Mouse (Mus musculus): ENCODE results near the gene Sepsecs. TPM values are rescaled to one million over a fixed set of nuclear protein-coding genes. Genes with fewer than 3 reads are reported as not detected.

The Sepsecs gene
- polyA plus RNA-seq, 1 experiment: 9.9 TPM

DNA sequence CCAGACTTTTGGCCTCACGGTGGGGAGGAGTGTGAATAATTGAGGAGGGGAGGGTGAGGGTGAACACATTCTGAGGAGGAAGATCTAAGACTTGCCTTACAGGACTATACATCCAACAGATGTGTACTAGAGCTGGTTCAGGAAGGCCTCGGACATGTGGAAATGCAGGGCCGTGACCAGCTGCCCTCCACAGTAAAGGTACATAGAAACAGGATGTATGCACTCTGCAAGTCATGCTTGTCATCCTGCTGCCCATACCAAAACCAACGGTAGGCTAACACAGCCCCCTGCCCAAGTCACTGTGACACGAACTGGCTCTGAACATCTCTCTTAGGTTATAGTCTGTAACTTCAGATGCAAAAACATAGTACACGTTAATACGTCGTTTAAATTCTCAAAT lies 30.6 kb downstream of the Sepsecs start:
- no peak overlapping the region for H3K4me3 ChIP-seq (replicated peaks; ENCODE audit: insufficient read depth, low read depth, low read length)
- H3K27me3 ChIP-seq (ENCODE audit: control insufficient read depth, insufficient read depth, low read length): no peaks in the 10 kb centered on the region
- TF ChIP-seq CTCF (IDR thresholded peaks at IDR 0.05; ENCODE audit: borderline replicate concordance, insufficient read depth, low read depth, low read length): no peak
- TF ChIP-seq POLR2A (IDR thresholded peaks at IDR 0.05; ENCODE audit: borderline replicate concordance, insufficient read depth, low read length): no peak
- DNase-seq: no peak
- H3K4me1 ChIP-seq (ENCODE audit: control insufficient read depth, insufficient read depth, low read length): no peaks in the 10 kb centered on the region; the same call in none of the 2 replicates
- WGBS: 85% methylated on average over 8 of the region's 8 CpGs
- no peak overlapping the region for H3K27ac ChIP-seq (ENCODE audit: insufficient read depth, low read length)

DNA sequence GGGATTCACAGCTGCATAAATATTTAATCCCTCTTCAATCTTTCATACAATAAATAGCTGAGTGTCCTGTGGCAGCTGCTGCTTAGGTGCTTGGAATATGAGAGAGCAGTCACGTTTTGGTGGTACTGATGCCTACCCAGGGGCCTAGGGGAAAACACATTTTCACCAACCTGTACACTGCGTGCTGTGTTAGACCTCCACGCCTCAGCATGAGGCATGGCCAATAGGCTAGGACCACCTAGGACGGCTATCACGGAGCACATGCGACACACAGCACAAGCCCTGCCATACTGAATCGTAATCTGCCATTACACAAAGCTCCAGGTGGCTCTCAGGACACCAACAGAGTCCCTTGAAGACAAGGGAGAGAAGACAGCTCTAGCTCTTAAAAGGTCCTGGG lies 31.5 kb downstream of the Sepsecs start:
- TF ChIP-seq CTCF (IDR thresholded peaks at IDR 0.05; ENCODE audit: borderline replicate concordance, insufficient read depth, low read depth, low read length) (no peak), POLR2A (IDR thresholded peaks at IDR 0.05; ENCODE audit: borderline replicate concordance, insufficient read depth, low read length) (no peak)
- H3K4me1 ChIP-seq (ENCODE audit: control insufficient read depth, insufficient read depth, low read length): no peaks in the 10 kb centered on the region; the same call in none of the 2 replicates
- no peak for DNase-seq
- H3K27ac ChIP-seq (ENCODE audit: insufficient read depth, low read length): no peak overlapping the region
- 84% methylated on average over 7 of the region's 7 CpGs for WGBS
- no peaks in the 10 kb centered on the region for H3K27me3 ChIP-seq (ENCODE audit: control insufficient read depth, insufficient read depth, low read length)
- H3K4me3 ChIP-seq (replicated peaks; ENCODE audit: insufficient read depth, low read depth, low read length): no peak overlapping the region

DNA sequence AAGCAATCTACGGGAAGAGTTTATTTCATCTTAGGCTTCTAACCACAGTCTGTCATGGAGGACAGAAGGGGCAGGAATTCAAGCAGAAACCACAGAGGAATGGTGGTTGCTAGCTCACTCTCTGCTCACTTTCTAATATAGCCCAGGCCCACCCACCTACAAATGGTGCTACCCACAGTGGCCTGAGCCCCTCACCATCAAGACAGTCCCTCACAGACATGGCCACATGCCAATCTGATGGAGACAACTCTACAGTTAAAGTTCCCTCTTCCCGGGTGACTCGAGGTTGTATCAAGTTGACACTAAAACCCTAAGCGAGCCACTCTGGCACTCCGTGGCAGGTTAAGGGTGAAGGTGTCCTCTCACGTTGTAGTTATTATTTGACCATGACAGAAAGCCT lies 32.6 kb downstream of the Sepsecs start:
- 93% methylated on average over 6 of the region's 6 CpGs for WGBS

DNA sequence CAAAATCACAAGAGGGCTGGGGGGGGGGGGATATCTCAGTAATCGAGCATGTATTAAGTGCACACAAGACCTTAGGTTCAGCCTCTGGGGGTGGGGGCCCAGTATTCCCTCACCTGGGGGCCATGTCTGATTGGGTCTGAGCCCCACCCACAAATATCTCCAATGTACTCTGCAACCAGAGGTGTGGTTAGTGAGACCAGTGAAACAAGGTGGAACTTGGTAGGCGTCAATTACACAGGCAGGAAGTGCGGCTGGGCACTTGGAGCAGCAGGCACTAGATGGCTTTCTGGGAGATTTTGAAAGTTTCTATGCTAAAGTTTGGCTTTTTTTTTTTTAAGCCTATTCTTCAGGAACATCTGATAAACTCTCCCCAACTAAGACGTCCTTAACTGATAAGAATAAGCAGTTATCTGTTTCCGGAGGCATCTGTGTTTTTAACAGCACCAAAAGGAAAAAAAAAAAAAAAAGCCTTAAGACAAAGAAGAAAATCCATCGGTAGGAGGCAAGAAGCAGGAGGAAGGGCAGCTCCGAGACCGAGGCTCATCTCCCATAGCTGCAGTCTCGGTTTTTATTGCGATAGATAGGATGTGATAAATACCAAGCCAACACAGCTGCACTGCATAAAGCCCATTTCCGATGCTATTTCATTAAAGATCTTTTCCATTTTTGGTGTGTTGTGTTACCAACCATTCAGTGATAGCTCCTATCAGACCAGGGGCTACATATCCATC lies 33.3 kb downstream of the Sepsecs start:
- TF ChIP-seq POLR2A (IDR thresholded peaks at IDR 0.05; ENCODE audit: borderline replicate concordance, insufficient read depth, low read length) (no peak), CTCF (IDR thresholded peaks at IDR 0.05; ENCODE audit: borderline replicate concordance, insufficient read depth, low read depth, low read length) (no peak)
- DNase-seq: no peak
- Histone ChIP-seq H3K4me1 (ENCODE audit: control insufficient read depth, insufficient read depth, low read length) (no peaks in the 10 kb centered on the region; the same call in none of the 2 replicates), H3K27me3 (ENCODE audit: control insufficient read depth, insufficient read depth, low read length) (no peaks in the 10 kb centered on the region), H3K4me3 (replicated peaks; ENCODE audit: insufficient read depth, low read depth, low read length) (no peak overlapping the region), H3K27ac (ENCODE audit: insufficient read depth, low read length) (no peak overlapping the region)
- 92% methylated on average over 11 of the region's 11 CpGs for WGBS

More for the DNA sequence above, 32.6 kb downstream of the Sepsecs start:
- TF ChIP-seq CTCF (IDR thresholded peaks at IDR 0.05; ENCODE audit: borderline replicate concordance, insufficient read depth, low read depth, low read length) (no peak), POLR2A (IDR thresholded peaks at IDR 0.05; ENCODE audit: borderline replicate concordance, insufficient read depth, low read length) (no peak)
- no peak overlapping the region for H3K27ac ChIP-seq (ENCODE audit: insufficient read depth, low read length)
- no peak overlapping the region for H3K4me3 ChIP-seq (replicated peaks; ENCODE audit: insufficient read depth, low read depth, low read length)
- no peak for DNase-seq
- no peaks in the 10 kb centered on the region; the same call in none of the 2 replicates for H3K4me1 ChIP-seq (ENCODE audit: control insufficient read depth, insufficient read depth, low read length)
- no peaks in the 10 kb centered on the region for H3K27me3 ChIP-seq (ENCODE audit: control insufficient read depth, insufficient read depth, low read length)

DNA sequence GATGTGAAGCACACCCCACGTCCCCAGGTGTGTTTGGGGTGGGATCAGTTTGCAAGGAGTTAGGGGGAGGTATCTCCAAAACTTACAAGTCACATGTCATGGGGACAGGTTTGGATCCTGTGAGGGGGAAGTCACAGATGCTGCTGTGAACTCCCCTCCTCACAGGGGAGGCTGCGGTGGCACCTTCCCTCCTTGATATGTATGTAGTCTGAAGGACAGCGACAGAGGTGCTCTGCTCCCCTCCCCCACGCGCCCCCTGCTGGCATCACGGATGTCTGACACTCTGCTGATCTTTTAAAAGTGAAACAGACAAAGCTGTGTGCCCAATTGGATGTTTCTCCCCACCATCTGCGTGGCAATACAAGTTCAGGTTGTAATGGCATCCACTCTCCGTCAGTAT lies 35.5 kb downstream of the Sepsecs start:
- no peak overlapping the region for H3K27ac ChIP-seq (ENCODE audit: insufficient read depth, low read length)
- H3K27me3 ChIP-seq (ENCODE audit: control insufficient read depth, insufficient read depth, low read length): no peaks in the 10 kb centered on the region
- no peak overlapping the region for H3K4me3 ChIP-seq (replicated peaks; ENCODE audit: insufficient read depth, low read depth, low read length)
- WGBS: 19% methylated on average over 8 of the region's 8 CpGs
- DNase-seq: peak; percentile 21 to 41
- TF ChIP-seq CTCF (IDR thresholded peaks at IDR 0.05; ENCODE audit: borderline replicate concordance, insufficient read depth, low read depth, low read length) (peak; percentile 40; the same call in 1 of the 2 replicates), POLR2A (IDR thresholded peaks at IDR 0.05; ENCODE audit: borderline replicate concordance, insufficient read depth, low read length) (no peak)
- no peaks in the 10 kb centered on the region; the same call in none of the 2 replicates for H3K4me1 ChIP-seq (ENCODE audit: control insufficient read depth, insufficient read depth, low read length)

DNA sequence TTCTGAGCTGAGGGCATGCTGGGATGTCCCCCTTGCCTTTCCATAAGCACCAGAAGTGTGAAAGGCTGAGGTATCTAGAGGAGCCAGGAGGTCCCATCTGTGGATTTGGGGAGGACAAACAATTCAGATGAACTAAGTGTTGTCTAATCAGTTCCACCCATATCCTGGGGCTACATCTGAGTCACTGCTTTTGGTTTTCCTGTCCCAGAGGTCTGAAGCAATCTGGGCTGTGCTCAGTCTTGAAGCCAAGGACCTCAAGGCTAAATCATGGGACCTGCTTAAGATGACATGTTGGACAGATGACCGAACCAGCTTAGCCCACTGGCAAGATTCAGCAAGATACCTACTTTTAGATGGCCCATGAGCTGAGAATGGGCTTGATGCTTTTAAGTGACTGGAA lies 39.0 kb downstream of the Sepsecs start:
- Histone ChIP-seq H3K4me1 (ENCODE audit: control insufficient read depth, insufficient read depth, low read length) (no peaks in the 10 kb centered on the region; the same call in none of the 2 replicates), H3K4me3 (replicated peaks; ENCODE audit: insufficient read depth, low read depth, low read length) (no peak overlapping the region), H3K27ac (ENCODE audit: insufficient read depth, low read length) (no peak overlapping the region), H3K27me3 (ENCODE audit: control insufficient read depth, insufficient read depth, low read length) (no peaks in the 10 kb centered on the region; the same call in 1 of the 2 replicates)
- TF ChIP-seq CTCF (IDR thresholded peaks at IDR 0.05; ENCODE audit: borderline replicate concordance, insufficient read depth, low read depth, low read length): no peak
- TF ChIP-seq POLR2A (IDR thresholded peaks at IDR 0.05; ENCODE audit: borderline replicate concordance, insufficient read depth, low read length): no peak
- WGBS: 98% methylated on average over 1 of the region's 1 CpGs
- no peak for DNase-seq

DNA sequence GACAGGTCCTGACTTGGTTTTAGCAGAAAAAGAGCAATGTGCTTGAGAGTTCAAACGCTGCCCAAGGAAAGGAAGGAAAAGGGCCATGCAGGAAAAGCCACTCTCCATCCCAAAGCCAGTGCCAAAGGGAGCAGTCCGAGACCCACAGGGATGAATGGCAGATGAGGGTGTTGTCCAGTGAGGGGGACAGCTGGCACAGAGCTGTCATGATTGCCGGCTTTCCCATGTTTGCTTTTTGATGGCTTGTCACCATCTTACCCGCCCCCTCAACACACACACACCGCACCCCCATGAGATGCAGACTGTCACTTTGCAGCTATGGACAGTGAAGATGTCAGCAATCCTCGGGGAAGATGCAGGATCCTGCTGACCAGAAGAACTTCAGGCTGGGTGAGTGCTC lies 40.3 kb downstream of the Sepsecs start:
- Histone ChIP-seq H3K27ac (ENCODE audit: insufficient read depth, low read length) (no peak overlapping the region), H3K4me3 (replicated peaks; ENCODE audit: insufficient read depth, low read depth, low read length) (no peak overlapping the region), H3K4me1 (ENCODE audit: control insufficient read depth, insufficient read depth, low read length) (no peaks in the 10 kb centered on the region; the same call in 1 of the 2 replicates), H3K27me3 (ENCODE audit: control insufficient read depth, insufficient read depth, low read length) (no peaks in the 10 kb centered on the region; the same call in 1 of the 2 replicates)
- WGBS: 21% methylated on average over 6 of the region's 6 CpGs
- no peak for TF ChIP-seq POLR2A (IDR thresholded peaks at IDR 0.05; ENCODE audit: borderline replicate concordance, insufficient read depth, low read length)
- no peak for TF ChIP-seq CTCF (IDR thresholded peaks at IDR 0.05; ENCODE audit: borderline replicate concordance, insufficient read depth, low read depth, low read length)
- DNase-seq: no peak

DNA sequence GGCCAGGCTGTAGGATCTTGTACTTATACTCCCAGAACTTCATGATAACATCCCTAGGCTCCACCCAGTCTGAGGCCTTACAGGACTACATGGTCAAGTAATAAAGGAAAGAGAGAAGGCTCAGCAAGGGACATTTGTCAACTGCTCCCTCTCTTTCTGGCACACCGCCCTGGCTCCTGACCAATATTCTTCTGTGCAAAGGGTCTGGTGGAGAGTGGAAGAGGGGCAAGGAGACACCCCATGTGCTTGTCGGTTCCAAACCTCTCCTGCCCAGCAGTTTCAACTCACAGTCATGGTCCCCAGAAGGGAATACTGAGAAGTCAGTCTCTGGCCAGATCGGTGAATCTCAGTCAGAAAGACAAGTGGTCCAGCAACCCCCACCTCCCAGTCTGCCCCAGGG lies 40.7 kb downstream of the Sepsecs start:
- WGBS: 27% methylated on average over 3 of the region's 3 CpGs
- TF ChIP-seq POLR2A (IDR thresholded peaks at IDR 0.05; ENCODE audit: borderline replicate concordance, insufficient read depth, low read length) (no peak), CTCF (IDR thresholded peaks at IDR 0.05; ENCODE audit: borderline replicate concordance, insufficient read depth, low read depth, low read length) (no peak)
- no peaks in the 10 kb centered on the region; the same call in 1 of the 2 replicates for H3K27me3 ChIP-seq (ENCODE audit: control insufficient read depth, insufficient read depth, low read length)
- no peak for DNase-seq
- H3K4me1 ChIP-seq (ENCODE audit: control insufficient read depth, insufficient read depth, low read length): no peaks in the 10 kb centered on the region
- no peak overlapping the region for H3K4me3 ChIP-seq (replicated peaks; ENCODE audit: insufficient read depth, low read depth, low read length)
- no peak overlapping the region for H3K27ac ChIP-seq (ENCODE audit: insufficient read depth, low read length)

Measured in cerebellum, adult 2 months (tissue).